Mouse (Mus musculus) Patski (cell line): ENCODE data around the gene Dusp27. TPM values are rescaled to one million over a fixed set of nuclear protein-coding genes. Genes with fewer than 3 reads are reported as not detected.

ENCODE experiments used
- ATAC-seq: fragments of 100-300 bp; one replicate; pipeline ENCODE4 v1.8.0; 2021
- CTCF ChIA-PET: fragments of 350-600 bp; sonication (Branson Sonifier 250); formaldehyde crosslinking; loops from one replicate; lab custom pipeline; 2022; ENCODE audit warnings: inconsistent platforms; lab: Charles Lee
- POLR2A ChIA-PET: fragments of 350-600 bp; sonication (Branson Sonifier 250); formaldehyde crosslinking; loops from one replicate; lab custom pipeline; 2022; ENCODE audit warnings: antibody characterized with exemption, inconsistent platforms; lab: Charles Lee
- DNase-seq: peaks from one replicate; pipeline ENCODE4 v3.0.0-alpha.2; 2011; ENCODE audit warnings: low read depth, low spot score
- H3K27me3 ChIP-seq: fragments of 371-371 bp; one replicate; pipeline ENCODE4 v1.5.1; 2021
- CTCF ChIP-seq: fragments of 100-300 bp; IDR thresholded peaks from one replicate; pipeline ENCODE4 v1.5.1; 2021
- in situ Hi-C: fragments of 300-500 bp; cut with MboI; formaldehyde crosslinking; loops from 3 replicates; pipeline ENCODE4 v1.11.1; 2018; ENCODE audit warnings: low pct_unique_long_range_greater_than_20kb, mixed read lengths
- polyA plus RNA-seq: library from polyadenylated mRNA; unstranded; gene quantifications from one replicate; pipeline ENCODE4 v1.2.3, GENCODE M21; 2021

The Dusp27 gene
- polyA plus RNA-seq, 1 experiment from 2014 or later, result not detected

- no peak for TF ChIP-seq CTCF
- ATAC-seq (no peak), DNase-seq (no peak)
- peaks cover 21% of the 10 kb centered on the region for H3K27me3 ChIP-seq
- ChIA-PET CTCF (interaction anchor here (0.9 to 2.9 kb wide), 3 partner anchors 11 to 159 kb away, joined by 3 to 10 read pairs (median 3); no protein-coding TSS in a partner anchor), POLR2A (no interaction called here)
- in situ Hi-C loops, result loop anchor here (5.0 to 10.0 kb wide), 2 partner anchors 55 to 162 kb away; no protein-coding TSS in a partner anchor
Measured at GRCm38 (mm10) chr1:166160111-166160510, 32.4 kb upstream of the Dusp27 start.

GRCm38 (mm10) chr1:166158664-166159063 is 30.9 kb upstream of the Dusp27 start:
- peak; percentile 28 for TF ChIP-seq CTCF
- POLR2A ChIA-PET, result no interaction called here

GRCm38 (mm10) chr1:166157712-166158111 is 30.0 kb upstream of the Dusp27 start:
- ATAC-seq (no peak), DNase-seq (no peak)
- H3K27me3 ChIP-seq, result peaks cover 26% of the 10 kb centered on the region
- TF ChIP-seq CTCF, result no peak
- in situ Hi-C loops, result no loop called here
- POLR2A ChIA-PET, result no interaction called here
- CTCF ChIA-PET, result interaction anchor here (1.1 to 1.4 kb wide), 2 partner anchors 158 to 383 kb away, joined by 3 read pairs; no protein-coding TSS in a partner anchor

More at GRCm38 (mm10) chr1:166158664-166159063, 30.9 kb upstream of the Dusp27 start:
- peaks cover 27% of the 10 kb centered on the region for H3K27me3 ChIP-seq
- DNase-seq (no peak), ATAC-seq (no peak)
- CTCF ChIA-PET, result interaction anchor here (1.1 kb wide), 1 partner anchor 157 kb away, joined by 3 read pairs; no protein-coding TSS in a partner anchor
- in situ Hi-C loops, result no loop called here

GRCm38 (mm10) chr1:166155113-166155494 is 27.4 kb upstream of the Dusp27 start:
- no peak for ATAC-seq
- peaks cover 24% of the 10 kb centered on the region for H3K27me3 ChIP-seq
- in situ Hi-C loops, result no loop called here
- ChIA-PET CTCF (interaction anchor here (2.2 to 2.4 kb wide), 2 partner anchors 377 to 381 kb away, joined by 6 to 11 read pairs; no protein-coding TSS in a partner anchor), POLR2A (no interaction called here)
- no peak for TF ChIP-seq CTCF
- no peak for DNase-seq

GRCm38 (mm10) chr1:166154162-166155112 is 26.7 kb upstream of the Dusp27 start:
- POLR2A ChIA-PET, result interaction anchor here (0.6 kb wide), 1 partner anchor 206 kb away, joined by 5 read pairs; no protein-coding TSS in a partner anchor
- in situ Hi-C loops, result loop anchor here (5.0 kb wide), 4 partner anchors 52 to 377 kb away; no protein-coding TSS in a partner anchor
- peak; percentile 97 for TF ChIP-seq CTCF
- CTCF ChIA-PET, result interaction anchor here (0.8 to 2.4 kb wide), 15 partner anchors 14 to 385 kb away, joined by 3 to 11 read pairs (median 4); partner anchors contain the start of gene Pou2f1
- ATAC-seq, result peak; percentile 61
- no peak for DNase-seq
- peaks cover 24% of the 10 kb centered on the region for H3K27me3 ChIP-seq

- no peak for DNase-seq
- peak; percentile 74 for ATAC-seq
- ChIA-PET CTCF (interaction anchor here (0.6 to 2.4 kb wide), 16 partner anchors 14 to 384 kb away, joined by 3 to 11 read pairs (median 4); partner anchors contain the start of gene Pou2f1), POLR2A (interaction anchor here (0.6 kb wide), 1 partner anchor 207 kb away, joined by 5 read pairs; no protein-coding TSS in a partner anchor)
- in situ Hi-C loops, result loop anchor here (5.0 kb wide), 4 partner anchors 51 to 376 kb away; no protein-coding TSS in a partner anchor
- peak; percentile 92 for TF ChIP-seq CTCF
- peaks cover 30% of the 10 kb centered on the region for H3K27me3 ChIP-seq
Measured at GRCm38 (mm10) chr1:166153351-166154120, 25.8 kb upstream of the Dusp27 start.

- in situ Hi-C loops, result loop anchor here (5.0 kb wide), 4 partner anchors 50 to 375 kb away; no protein-coding TSS in a partner anchor
- peaks cover 32% of the 10 kb centered on the region for H3K27me3 ChIP-seq
- ATAC-seq (no peak), DNase-seq (no peak)
- TF ChIP-seq CTCF, result no peak
- CTCF ChIA-PET, result interaction anchor here (1.1 to 2.8 kb wide), 3 partner anchors 150 to 372 kb away, joined by 3 to 9 read pairs (median 7); partner anchors contain the start of gene Pou2f1
- POLR2A ChIA-PET, result no interaction called here
Measured at GRCm38 (mm10) chr1:166152034-166152433, 24.3 kb upstream of the Dusp27 start.

- POLR2A ChIA-PET, result no interaction called here
- ATAC-seq, result no peak
- TF ChIP-seq CTCF, result no peak
- in situ Hi-C loops, result loop anchor here (5.0 kb wide), 4 partner anchors 49 to 374 kb away; no protein-coding TSS in a partner anchor
- no peak for DNase-seq
- peaks cover 27% of the 10 kb centered on the region for H3K27me3 ChIP-seq
- CTCF ChIA-PET, result interaction anchor here (1.1 to 2.8 kb wide), 3 partner anchors 149 to 371 kb away, joined by 3 to 9 read pairs (median 7); partner anchors contain the start of gene Pou2f1
Measured at GRCm38 (mm10) chr1:166151341-166151740, 23.6 kb upstream of the Dusp27 start.

GRCm38 (mm10) chr1:166150035-166150434 is 22.3 kb upstream of the Dusp27 start:
- CTCF ChIA-PET, result interaction anchor here (1.7 to 2.8 kb wide), 2 partner anchors 148 to 370 kb away, joined by 6 to 9 read pairs; partner anchors contain the start of gene Pou2f1
- H3K27me3 ChIP-seq, result peaks cover 19% of the 10 kb centered on the region
- TF ChIP-seq CTCF, result no peak
- DNase-seq, result no peak
- POLR2A ChIA-PET, result no interaction called here
- in situ Hi-C loops, result loop anchor here (5.0 kb wide), 4 partner anchors 48 to 373 kb away; no protein-coding TSS in a partner anchor
- no peak for ATAC-seq
